In the genomic region with DNA sequence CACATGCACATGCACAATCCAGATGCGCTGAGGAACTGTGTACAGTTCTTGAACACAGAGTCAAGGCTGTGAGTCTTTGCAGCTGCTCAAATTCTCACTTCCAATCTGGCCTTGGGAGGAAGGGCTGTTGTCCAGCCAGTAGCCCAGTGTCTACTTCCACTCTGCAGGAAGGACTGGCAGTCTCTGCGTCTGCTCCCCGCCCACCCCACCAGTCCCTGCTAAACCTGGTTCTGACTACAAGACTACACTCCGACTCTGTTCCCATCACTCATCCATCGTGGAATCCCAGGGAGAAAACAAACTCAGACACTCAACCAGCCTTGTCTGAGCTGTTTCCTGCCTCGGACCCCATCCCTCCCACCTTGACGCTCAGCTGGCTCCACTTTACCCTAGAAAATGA, we compare ENCODE assay signal across 14 mouse cellular contexts. TPM values are rescaled to one million over a fixed set of nuclear protein-coding genes. Genes with fewer than 3 reads are reported as not detected.
DNase-seq lines count a peak whose midpoint lies in the region; ATAC-seq lines count a peak whose summit lies in the region.
"Had no signal": no experiment of that assay in that cellular context is flagged by ENCODE, and none has a peak within 500 bp of the region (broad histone marks: within the 10 kb centered on the region; RNA-seq: fewer than 3 reads in every experiment).

No protein-coding gene starts in this region.

- 67% methylated on average over 7 of the region's 7 CpGs for WGBS in heart, embryonic 12.5 days
- 58% methylated on average over 7 of the region's 7 CpGs for WGBS in embryonic facial prominence, embryonic 15.5 days

- peaks cover 8% of the 10 kb centered on the region for H3K4me1 ChIP-seq in heart, embryonic 12.5 days (replicated peaks)
- H3K4me1 ChIP-seq in embryonic facial prominence, embryonic 15.5 days, result peaks cover 15% of the 10 kb centered on the region
- H3K4me1 ChIP-seq in megakaryocyte, embryonic 14.5 days, result peaks cover 19% of the 10 kb centered on the region

- no peaks in the 10 kb centered on the region for H3K27me3 ChIP-seq in heart, embryonic 12.5 days (replicated peaks)
- H3K27me3 ChIP-seq in embryonic facial prominence, embryonic 15.5 days, result no peaks in the 10 kb centered on the region
- H3K27me3 ChIP-seq in megakaryocyte, embryonic 14.5 days (replicated peaks), result peaks cover 75% of the 10 kb centered on the region
- H3K27me3 ChIP-seq: liver, embryonic 13.5 days had no signal

- peaks cover 74% of the 10 kb centered on the region for H3K36me3 ChIP-seq in heart, embryonic 12.5 days
- peaks cover 82% of the 10 kb centered on the region for H3K36me3 ChIP-seq in embryonic facial prominence, embryonic 15.5 days
- no peaks in the 10 kb centered on the region for H3K36me3 ChIP-seq in megakaryocyte, embryonic 14.5 days (replicated peaks; ENCODE audit: low read length)

- no peak overlapping the region for H3K9ac ChIP-seq in heart, embryonic 12.5 days
- no peak overlapping the region for H3K9ac ChIP-seq in embryonic facial prominence, embryonic 15.5 days
- H3K9ac ChIP-seq: forebrain, postnatal 0 days; liver, embryonic 13.5 days had no signal

- H3K9me3 ChIP-seq in heart, embryonic 12.5 days (replicated peaks), result no peaks in the 10 kb centered on the region
- no peaks in the 10 kb centered on the region for H3K9me3 ChIP-seq in embryonic facial prominence, embryonic 15.5 days (replicated peaks)
- H3K9me3 ChIP-seq in megakaryocyte, embryonic 14.5 days, result no peaks in the 10 kb centered on the region
- H3K9me3 ChIP-seq: liver, embryonic 13.5 days had no signal

- DNase-seq in heart, adult 9 months (ENCODE audit: low spot score in 2 of 2), result peak; percentile 24 to 35
- peak; percentile 15 for DNase-seq in NIH3T3 (ENCODE audit: low read depth)
- DNase-seq in adrenal gland, postnatal 25 days, result no peak
- DNase-seq in frontal cortex, adult 2 months (ENCODE audit: extremely low spot score in 1 of 2, low spot score in 1 of 2), result no peak
- DNase-seq in ovary, postnatal 36 days (ENCODE audit: low spot score), result no peak
- DNase-seq: cerebellum, adult 11-12 months; forebrain, postnatal 0 days; liver, embryonic 13.5 days had no signal

- H3K4me2 ChIP-seq in heart, embryonic 12.5 days, result no peak overlapping the region
- no peak overlapping the region for H3K4me2 ChIP-seq in embryonic facial prominence, embryonic 15.5 days (replicated peaks)
- H3K4me2 ChIP-seq: liver, embryonic 13.5 days; midbrain, embryonic 11.5 days had no signal

- ATAC-seq in heart, embryonic 12.5 days (ENCODE audit: insufficient number of reproducible peaks, low FRiP score), result no peak
- no peak for ATAC-seq in embryonic facial prominence, embryonic 15.5 days (ENCODE audit: insufficient number of reproducible peaks, low FRiP score, low TSS enrichment, low read depth)

- no peak overlapping the region for H3K4me3 ChIP-seq in heart, embryonic 12.5 days
- H3K4me3 ChIP-seq in embryonic facial prominence, embryonic 15.5 days (replicated peaks), result no peak overlapping the region
- H3K4me3 ChIP-seq in megakaryocyte, embryonic 14.5 days (replicated peaks), result peak overlapping the region; percentile 59
- H3K4me3 ChIP-seq: erythroblast, embryonic 14.5 days; liver, embryonic 13.5 days had no signal

- H3K27ac ChIP-seq in heart, embryonic 12.5 days (ENCODE audit: poor library complexity, severe bottlenecking), result no peak overlapping the region
- 0 out of 2 replicates have a peak overlapping the region, but pooled peaks have one; percentile 3 for H3K27ac ChIP-seq in embryonic facial prominence, embryonic 15.5 days (replicated peaks)
- H3K27ac ChIP-seq: kidney, postnatal 0 days; liver, embryonic 13.5 days had no signal

RNA-seq across cellular contexts. Expression of gene Lrp4, which starts 18.5 kb away (rescaled TPM):
- polyA plus RNA-seq in heart, embryonic 12.5 days (2016; fragmentation: Nextera tagmentation; extraction: Ambion mirVana), result 4.4 and 4.9 TPM in 2 replicates
- 11.1 and 12.0 TPM in 2 replicates for polyA plus RNA-seq in embryonic facial prominence, embryonic 15.5 days (2015; fragmentation: Nextera tagmentation; extraction: Ambion mirVana)
- polyA plus RNA-seq in megakaryocyte, embryonic 14.5 days (2012; ENCODE audit: insufficient read depth, low replicate concordance), result 0.16 TPM in 1 of 2 replicates, not detected in the other
- total RNA-seq in adrenal gland, postnatal 25 days (2021), result 4.7 and 5.2 TPM in 2 replicates
- 13.0 and 15.6 TPM in 2 replicates for polyA plus RNA-seq in frontal cortex, adult 2 months (2012; rRNA removed)
- polyA plus RNA-seq: erythroblast, embryonic 14.5 days had no signal

RNA-seq across cellular contexts. Expression of gene 1110051M20Rik, which starts 31.3 kb away (rescaled TPM):
- 35.7 and 40.1 TPM in 2 replicates for polyA plus RNA-seq in heart, embryonic 12.5 days (2016; fragmentation: Nextera tagmentation; extraction: Ambion mirVana)
- 61.0 and 68.0 TPM in 2 replicates for polyA plus RNA-seq in embryonic facial prominence, embryonic 15.5 days (2015; fragmentation: Nextera tagmentation; extraction: Ambion mirVana)
- polyA plus RNA-seq in megakaryocyte, embryonic 14.5 days (2012; ENCODE audit: insufficient read depth, low replicate concordance), result 1.5 and 2.6 TPM in 2 replicates
- total RNA-seq in adrenal gland, postnatal 25 days (2021), result 13.6 and 20.7 TPM in 2 replicates
- polyA plus RNA-seq in frontal cortex, adult 2 months (2012; rRNA removed), result 114 and 119 TPM in 2 replicates

RNA-seq across cellular contexts. Expression of gene Ckap5, which starts 50.8 kb away (rescaled TPM):
- 77.1 and 87.8 TPM in 2 replicates for polyA plus RNA-seq in heart, embryonic 12.5 days (2016; fragmentation: Nextera tagmentation; extraction: Ambion mirVana)
- 60.7 and 76.0 TPM in 2 replicates for polyA plus RNA-seq in embryonic facial prominence, embryonic 15.5 days (2015; fragmentation: Nextera tagmentation; extraction: Ambion mirVana)
- 0.92 and 3.6 TPM in 2 replicates for polyA plus RNA-seq in megakaryocyte, embryonic 14.5 days (2012; ENCODE audit: insufficient read depth, low replicate concordance)
- 45.1 and 49.3 TPM in 2 replicates for total RNA-seq in adrenal gland, postnatal 25 days (2021)
- 59.8 and 69.1 TPM in 2 replicates for polyA plus RNA-seq in frontal cortex, adult 2 months (2012; rRNA removed)

Comparison
In these comparisons a context has a peak if more than half of its experiments do, and no peak if none do; other contexts are left out.
1. DNase-seq: peak in heart, adult 9 months (2 of 2) and NIH3T3 (single experiment); none in adrenal gland, postnatal 25 days (single experiment), frontal cortex, adult 2 months (0 of 2) and ovary, postnatal 36 days (single experiment).
2. RNA of gene 1110051M20Rik, which starts 31.3 kb away (polyA plus RNA-seq): 114 to 119 TPM in frontal cortex, adult 2 months, 61.0 to 68.0 TPM in embryonic facial prominence, embryonic 15.5 days and 35.7 to 40.1 TPM in heart, embryonic 12.5 days; 1.5 to 2.6 TPM in megakaryocyte, embryonic 14.5 days; every median in the first group is over 10 times any median in the second.
3. RNA of gene Ckap5, which starts 50.8 kb away (polyA plus RNA-seq): 77.1 to 87.8 TPM in heart, embryonic 12.5 days, 59.8 to 69.1 TPM in frontal cortex, adult 2 months and 60.7 to 76.0 TPM in embryonic facial prominence, embryonic 15.5 days; 0.92 to 3.6 TPM in megakaryocyte, embryonic 14.5 days; every median in the first group is over 10 times any median in the second.